Mouse (Mus musculus) monocyte, adult 5-6 weeks (primary cell): ENCODE results near the gene Rtkn2. TPM values are rescaled to one million over a fixed set of nuclear protein-coding genes. Genes with fewer than 3 reads are reported as not detected.
"Not testable (repeated sequence)": the region's sequence is repeated elsewhere in the genome, so short reads cannot be mapped to it uniquely, and the experiment has no call there.

Experiments used
- ATAC-seq: fragments of 153-309, 156-312 bp; replicated peaks from 2 replicates; pipeline ENCODE4 v1.8.0; 2017; ENCODE audit warnings: mild to moderate bottlenecking; ENCODE audit not compliant: low TSS enrichment, insufficient number of reproducible peaks, severe bottlenecking, poor library complexity, low FRiP score
- total RNA-seq: library from RNA; stranded (forward); fragments of 200-1000, 200-491, 200-594 nt; gene quantifications from 3 replicates; pipeline ENCODE4 v1.2.3, GENCODE M21; 2017

Rtkn2 gene
- total RNA-seq, 1 experiment from 2014 or later: 0.76 TPM

- no peak for ATAC-seq
Measured at GRCm38 (mm10) chr10:68093496-68093895, 114.1 kb downstream of the Rtkn2 start.

GRCm38 (mm10) chr10:68095136-68095535, 115.8 kb downstream of the Rtkn2 start:
- no peak for ATAC-seq

- ATAC-seq: no peak
Measured at GRCm38 (mm10) chr10:68096395-68096794, 117.0 kb downstream of the Rtkn2 start.

GRCm38 (mm10) chr10:68097821-68098675, 118.7 kb downstream of the Rtkn2 start:
- ATAC-seq: no peak

GRCm38 (mm10) chr10:68099801-68100200, 120.4 kb downstream of the Rtkn2 start:
- not testable (repeated sequence) for ATAC-seq

- ATAC-seq: no peak
Measured at GRCm38 (mm10) chr10:68100506-68100905, 121.1 kb downstream of the Rtkn2 start.

- ATAC-seq: no peak
Measured at GRCm38 (mm10) chr10:68101251-68101650, 121.9 kb downstream of the Rtkn2 start.

GRCm38 (mm10) chr10:68102566-68102965, 123.2 kb downstream of the Rtkn2 start:
- ATAC-seq: no peak

- no peak for ATAC-seq
Measured at GRCm38 (mm10) chr10:68103078-68103855, 123.9 kb downstream of the Rtkn2 start.

- no peak for ATAC-seq
Measured at GRCm38 (mm10) chr10:68103988-68104387, 124.6 kb downstream of the Rtkn2 start.

GRCm38 (mm10) chr10:68104481-68104880, 125.1 kb downstream of the Rtkn2 start:
- ATAC-seq: no peak

GRCm38 (mm10) chr10:68104881-68105781, 125.8 kb downstream of the Rtkn2 start:
- 0 out of 2 replicates have a peak, but pooled peaks have one; percentile 34 for ATAC-seq

- no peak for ATAC-seq
Measured at GRCm38 (mm10) chr10:68106351-68106950, 127.1 kb downstream of the Rtkn2 start.

GRCm38 (mm10) chr10:68107716-68108115, 128.3 kb downstream of the Rtkn2 start:
- ATAC-seq: no peak

Other genes with a start within 250 kb of the Rtkn2 start
- 0.29 to 0.48 TPM in 2 of 3 replicates, not detected in the other for gene Zfp365, start 66.9 kb upstream of the Rtkn2 start, total RNA-seq